Mouse (Mus musculus) Patski (cell line): Measurements from ENCODE around the gene Hist4h4. TPM values are rescaled to one million over a fixed set of nuclear protein-coding genes. Genes with fewer than 3 reads are reported as not detected.

Experiments
- ATAC-seq: fragments of 100-300 bp; one replicate; pipeline ENCODE4 v1.8.0; 2021
- CTCF ChIA-PET: fragments of 350-600 bp; sonication (Branson Sonifier 250); formaldehyde crosslinking; loops from one replicate; lab custom pipeline; 2022; ENCODE audit warnings: inconsistent platforms; lab: Charles Lee
- POLR2A ChIA-PET: fragments of 350-600 bp; sonication (Branson Sonifier 250); formaldehyde crosslinking; loops from one replicate; lab custom pipeline; 2022; ENCODE audit warnings: antibody characterized with exemption, inconsistent platforms; lab: Charles Lee
- DNase-seq: peaks from one replicate; pipeline ENCODE4 v3.0.0-alpha.2; 2011; ENCODE audit warnings: low read depth, low spot score
- H3K27me3 ChIP-seq: fragments of 371-371 bp; one replicate; pipeline ENCODE4 v1.5.1; 2021
- CTCF ChIP-seq: fragments of 100-300 bp; IDR thresholded peaks from one replicate; pipeline ENCODE4 v1.5.1; 2021
- in situ Hi-C: fragments of 300-500 bp; cut with MboI; formaldehyde crosslinking; loops from 3 replicates; pipeline ENCODE4 v1.11.1; 2018; ENCODE audit warnings: low pct_unique_long_range_greater_than_20kb, mixed read lengths
- polyA plus RNA-seq: library from polyadenylated mRNA; unstranded; gene quantifications from one replicate; pipeline ENCODE4 v1.2.3, GENCODE M21; 2021

Hist4h4 gene
- polyA plus RNA-seq, 1 experiment from 2014 or later = 0.05 TPM

GRCm38 (mm10) chr6:136793831-136794525, 10.2 kb downstream of the Hist4h4 start:
- ATAC-seq = no peak
- no peak for TF ChIP-seq CTCF
- in situ Hi-C loops = no loop called here
- ChIA-PET CTCF (no interaction called here), POLR2A (no interaction called here)
- no peak for DNase-seq
- H3K27me3 ChIP-seq = peaks cover 6% of the 10 kb centered on the region

GRCm38 (mm10) chr6:136792884-136793758, 11.1 kb downstream of the Hist4h4 start:
- no peak for DNase-seq
- peaks cover 6% of the 10 kb centered on the region for H3K27me3 ChIP-seq
- ChIA-PET POLR2A (no interaction called here), CTCF (no interaction called here)
- no peak for TF ChIP-seq CTCF
- no peak for ATAC-seq
- in situ Hi-C loops = no loop called here

- POLR2A ChIA-PET = no interaction called here
- H3K27me3 ChIP-seq = peaks cover 6% of the 10 kb centered on the region
- in situ Hi-C loops = no loop called here
- ATAC-seq (no peak), DNase-seq (no peak)
- no peak for TF ChIP-seq CTCF
- CTCF ChIA-PET = no interaction called here
Measured at GRCm38 (mm10) chr6:136789391-136789971, 14.7 kb downstream of the Hist4h4 start.

- ChIA-PET CTCF (no interaction called here), POLR2A (interaction anchor here (0.7 kb wide), 1 partner anchor 20 kb away, joined by 3 read pairs; no protein-coding TSS in a partner anchor)
- DNase-seq (no peak), ATAC-seq (no peak)
- H3K27me3 ChIP-seq = peaks cover 8% of the 10 kb centered on the region
- in situ Hi-C loops = no loop called here
- TF ChIP-seq CTCF = no peak
Measured at GRCm38 (mm10) chr6:136782761-136783160, 21.5 kb downstream of the Hist4h4 start.

- TF ChIP-seq CTCF = no peak
- in situ Hi-C loops = no loop called here
- DNase-seq = no peak
- ChIA-PET CTCF (no interaction called here), POLR2A (interaction anchor here (0.7 kb wide), 1 partner anchor 21 kb away, joined by 3 read pairs; no protein-coding TSS in a partner anchor)
- ATAC-seq = no peak
- peaks cover 8% of the 10 kb centered on the region for H3K27me3 ChIP-seq
Measured at GRCm38 (mm10) chr6:136782146-136782545, 22.1 kb downstream of the Hist4h4 start.

GRCm38 (mm10) chr6:136781377-136781986, 22.7 kb downstream of the Hist4h4 start, which contains the start of gene Gucy2c:
Gene Gucy2c, minus strand, starts transcription at chr6:136781765.
- CTCF ChIA-PET = no interaction called here
- ATAC-seq = no peak
- TF ChIP-seq CTCF = no peak
- in situ Hi-C loops = no loop called here
- no peak for DNase-seq
- POLR2A ChIA-PET = no interaction called here
- H3K27me3 ChIP-seq = peaks cover 8% of the 10 kb centered on the region

- peaks cover 14% of the 10 kb centered on the region for H3K27me3 ChIP-seq
- ChIA-PET CTCF (interaction anchor here (0.9 kb wide), 1 partner anchor 11 kb away, joined by 4 read pairs; no protein-coding TSS in a partner anchor), POLR2A (no interaction called here)
- DNase-seq = no peak
- in situ Hi-C loops = no loop called here
- no peak for TF ChIP-seq CTCF
- ATAC-seq = no peak
Measured at GRCm38 (mm10) chr6:136776392-136776791, 27.8 kb downstream of the Hist4h4 start.

- in situ Hi-C loops = no loop called here
- no peak for ATAC-seq
- peaks cover 3% of the 10 kb centered on the region for H3K27me3 ChIP-seq
- TF ChIP-seq CTCF = no peak
- ChIA-PET CTCF (no interaction called here), POLR2A (no interaction called here)
- no peak for DNase-seq
Measured at GRCm38 (mm10) chr6:136769859-136770258, 34.4 kb downstream of the Hist4h4 start.

GRCm38 (mm10) chr6:136769143-136769542, 35.1 kb downstream of the Hist4h4 start:
- ChIA-PET CTCF (no interaction called here), POLR2A (no interaction called here)
- no peak for DNase-seq
- in situ Hi-C loops = no loop called here
- TF ChIP-seq CTCF = no peak
- peaks cover 3% of the 10 kb centered on the region for H3K27me3 ChIP-seq
- no peak for ATAC-seq

- CTCF ChIA-PET = no interaction called here
- in situ Hi-C loops = no loop called here
- DNase-seq (no peak), ATAC-seq (no peak)
- POLR2A ChIA-PET = no interaction called here
- H3K27me3 ChIP-seq = peaks cover 6% of the 10 kb centered on the region
- TF ChIP-seq CTCF = no peak
Measured at GRCm38 (mm10) chr6:136763912-136764311, 40.3 kb downstream of the Hist4h4 start.

Other genes starting within 250 kb of the Hist4h4 start
- gene Plbd1, start 142.5 kb downstream of the Hist4h4 start, polyA plus RNA-seq = not detected
- 0.01 TPM for gene Gucy2c, start 22.6 kb downstream of the Hist4h4 start, polyA plus RNA-seq
- 111 TPM for gene H2afj, start 3.8 kb upstream of the Hist4h4 start, polyA plus RNA-seq
- 1.1 TPM for gene BC049715, start 23.2 kb upstream of the Hist4h4 start, polyA plus RNA-seq
- gene Wbp11, start 23.8 kb upstream of the Hist4h4 start, polyA plus RNA-seq = 67.7 TPM
- 0.24 TPM for gene Smco3, start 31.0 kb upstream of the Hist4h4 start, polyA plus RNA-seq
- gene Art4, start 53.3 kb upstream of the Hist4h4 start, polyA plus RNA-seq = not detected
- gene Mgp, start 71.4 kb upstream of the Hist4h4 start, polyA plus RNA-seq = 0.68 TPM
- 0.30 TPM for gene Erp27, start 117.8 kb upstream of the Hist4h4 start, polyA plus RNA-seq
- gene Pde6h, start 119.4 kb upstream of the Hist4h4 start, polyA plus RNA-seq = 1.3 TPM
- gene Arhgdib, start 137.5 kb upstream of the Hist4h4 start, polyA plus RNA-seq = 11.6 TPM